Mouse (Mus musculus) splenic B cell, adult 2 months (primary cell): ENCODE results near the gene Vps50.

Experiments used
- DNase-seq: peaks from one replicate; pipeline ENCODE4 v3.0.0-alpha.2; 2011; ENCODE audit warnings: low read depth, low spot score
- H3K27me3 ChIP-seq: 2 replicates; pipeline ENCODE4 v1.6.1; 2012; ENCODE audit warnings: mild to moderate bottlenecking, low read length, moderate library complexity, mixed read lengths; ENCODE audit not compliant: control insufficient read depth, poor library complexity, insufficient read depth, severe bottlenecking
- H3K36me3 ChIP-seq: 2 replicates; pipeline ENCODE4 v1.6.1; 2012; ENCODE audit warnings: mild to moderate bottlenecking, low read length, moderate library complexity, mixed read lengths; ENCODE audit not compliant: control insufficient read depth, poor library complexity, insufficient read depth, severe bottlenecking

Vps50 gene

GRCm38 (mm10) chr6:3498162-3498848 is at the start of gene Vps50, which contains the start of gene Hepacam2:
TSS of gene Vps50 (plus strand) at chr6:3498382.
TSS of gene Hepacam2 (minus strand) at chr6:3498298.
- H3K36me3 ChIP-seq = no peaks in the 10 kb centered on the region
- peak; percentile 89 for DNase-seq
- H3K27me3 ChIP-seq = no peaks in the 10 kb centered on the region

- H3K36me3 ChIP-seq = no peaks in the 10 kb centered on the region
- DNase-seq = no peak
Observed at GRCm38 (mm10) chr6:3454421-3454820, 43.8 kb upstream of the Vps50 start.

GRCm38 (mm10) chr6:3455944-3456536 is 42.1 kb upstream of the Vps50 start:
- H3K36me3 ChIP-seq = no peaks in the 10 kb centered on the region
- no peaks in the 10 kb centered on the region for H3K27me3 ChIP-seq
- peak; percentile 11 for DNase-seq

More at GRCm38 (mm10) chr6:3454421-3454820, 43.8 kb upstream of the Vps50 start:
- H3K27me3 ChIP-seq = no peaks in the 10 kb centered on the region

GRCm38 (mm10) chr6:3463026-3463425 is 35.2 kb upstream of the Vps50 start:
- Histone ChIP-seq H3K27me3 (no peaks in the 10 kb centered on the region), H3K36me3 (no peaks in the 10 kb centered on the region)
- DNase-seq = peak; percentile 59

- H3K27me3 ChIP-seq = no peaks in the 10 kb centered on the region
- peak; percentile 58 for DNase-seq
- no peaks in the 10 kb centered on the region for H3K36me3 ChIP-seq
Observed at GRCm38 (mm10) chr6:3463594-3463993, 34.6 kb upstream of the Vps50 start.

- DNase-seq = no peak
- Histone ChIP-seq H3K36me3 (no peaks in the 10 kb centered on the region), H3K27me3 (no peaks in the 10 kb centered on the region)
Observed at GRCm38 (mm10) chr6:3468627-3469026, 29.6 kb upstream of the Vps50 start.

- Histone ChIP-seq H3K36me3 (no peaks in the 10 kb centered on the region), H3K27me3 (no peaks in the 10 kb centered on the region; the same call in 1 of the 2 replicates)
- no peak for DNase-seq
Observed at GRCm38 (mm10) chr6:3470706-3471105, 27.5 kb upstream of the Vps50 start.

GRCm38 (mm10) chr6:3476299-3476698 is 21.9 kb upstream of the Vps50 start:
- no peak for DNase-seq
- no peaks in the 10 kb centered on the region; the same call in 1 of the 2 replicates for H3K27me3 ChIP-seq
- no peaks in the 10 kb centered on the region for H3K36me3 ChIP-seq

- no peak for DNase-seq
- H3K27me3 ChIP-seq = no peaks in the 10 kb centered on the region; the same call in none of the 2 replicates
- no peaks in the 10 kb centered on the region for H3K36me3 ChIP-seq
Observed at GRCm38 (mm10) chr6:3479853-3480252, 18.3 kb upstream of the Vps50 start.

- Histone ChIP-seq H3K36me3 (no peaks in the 10 kb centered on the region; the same call in 1 of the 2 replicates), H3K27me3 (no peaks in the 10 kb centered on the region; the same call in 1 of the 2 replicates)
- DNase-seq = peak; percentile 36
Observed at GRCm38 (mm10) chr6:3481705-3482104, 16.5 kb upstream of the Vps50 start.

GRCm38 (mm10) chr6:3485133-3485532 is 13.0 kb upstream of the Vps50 start:
- Histone ChIP-seq H3K27me3 (no peaks in the 10 kb centered on the region; the same call in 1 of the 2 replicates), H3K36me3 (no peaks in the 10 kb centered on the region; the same call in 1 of the 2 replicates)
- peak; percentile 22 for DNase-seq

- DNase-seq = peak; percentile 44
- H3K36me3 ChIP-seq = no peaks in the 10 kb centered on the region; the same call in 1 of the 2 replicates
- H3K27me3 ChIP-seq = no peaks in the 10 kb centered on the region
Observed at GRCm38 (mm10) chr6:3487355-3487754, 10.8 kb upstream of the Vps50 start.

GRCm38 (mm10) chr6:3494285-3494684 is 3.9 kb upstream of the Vps50 start:
- peak; percentile 46 for DNase-seq
- H3K27me3 ChIP-seq = no peaks in the 10 kb centered on the region
- no peaks in the 10 kb centered on the region for H3K36me3 ChIP-seq

GRCm38 (mm10) chr6:3496210-3496609 is 2.0 kb upstream of the Vps50 start:
- peak; percentile 76 for DNase-seq
- Histone ChIP-seq H3K36me3 (no peaks in the 10 kb centered on the region), H3K27me3 (no peaks in the 10 kb centered on the region)

- Histone ChIP-seq H3K27me3 (no peaks in the 10 kb centered on the region), H3K36me3 (no peaks in the 10 kb centered on the region; the same call in 1 of the 2 replicates)
- no peak for DNase-seq
Observed at GRCm38 (mm10) chr6:3500286-3500685, 2.1 kb downstream of the Vps50 start.
